Mouse (Mus musculus) midbrain, embryonic 11.5 days (tissue): ENCODE data around the gene Zfp575. TPM values are rescaled to one million over a fixed set of nuclear protein-coding genes. Genes with fewer than 3 reads are reported as not detected.
A peak's percentile ranks its signal among the peaks of the same experiment; 100 is the strongest.

Source experiments
- ATAC-seq: fragments of 200-750 bp; cut with Nextera tagmentation; 2 replicates; pipeline ENCODE4 v1.8.0; 2017; ENCODE audit warnings: moderate TSS enrichment, moderate library complexity; ENCODE audit not compliant: low FRiP score
- DNase-seq: peaks from one replicate; pipeline ENCODE4 v3.0.0; 2015; ENCODE audit warnings: low spot score; ENCODE audit errors: missing footprints
- H3K27ac ChIP-seq: fragments of 300-500 bp; sonication (generic); 2 replicates; pipeline ENCODE4 v1.5.1; 2014; ENCODE audit warnings: low read depth, low read length
- H3K27me3 ChIP-seq: fragments of 300-500 bp; sonication (generic); 2 replicates; pipeline ENCODE4 v1.6.1; 2014; ENCODE audit warnings: mild to moderate bottlenecking, low read length, moderate library complexity, mixed read lengths; ENCODE audit not compliant: control insufficient read depth, insufficient read depth
- H3K36me3 ChIP-seq: fragments of 300-500 bp; sonication (generic); 2 replicates; pipeline ENCODE4 v1.6.1; 2014; ENCODE audit warnings: mild to moderate bottlenecking, low read length, moderate library complexity, mixed read lengths; ENCODE audit not compliant: control insufficient read depth, insufficient read depth
- H3K4me1 ChIP-seq: fragments of 300-500 bp; sonication (generic); 2 replicates; pipeline ENCODE4 v1.6.1; 2014; ENCODE audit warnings: low read length; ENCODE audit not compliant: control insufficient read depth, insufficient read depth
- H3K4me2 ChIP-seq: fragments of 300-500 bp; sonication (generic); 2 replicates; pipeline ENCODE4 v1.6.1; 2014; ENCODE audit warnings: mild to moderate bottlenecking, moderate library complexity
- H3K4me3 ChIP-seq: fragments of 300-500 bp; sonication (generic); 2 replicates; pipeline ENCODE4 v1.5.1; 2014; ENCODE audit warnings: low read depth, low read length
- H3K9ac ChIP-seq: fragments of 300-500 bp; sonication (generic); 2 replicates; pipeline ENCODE4 v1.6.1; 2014; ENCODE audit warnings: low read length
- H3K9me3 ChIP-seq: fragments of 300-500 bp; sonication (generic); 2 replicates; pipeline ENCODE4 v1.6.1; 2016; ENCODE audit warnings: low read length; ENCODE audit not compliant: control insufficient read depth
- WGBS: fragments of 180-500 bp; shearing (Covaris S2); extraction: QIAGEN DNeasy Blood & Tissue Kit; methylation state at CpG from one replicate; pipeline ENCODE4 v1.1.7; 2014; 5-methylcytosine and 5-hydroxymethylcytosine counted together
- polyA plus RNA-seq: library from polyadenylated mRNA; unstranded; fragments of >200 nt; fragmentation: Nextera tagmentation; extraction: Ambion mirVana; gene quantifications from 2 replicates; pipeline ENCODE4 v1.2.1, GENCODE M21; 2014

Zfp575 gene
- polyA plus RNA-seq, 1 experiment from 2014 or later: 1.4 TPM

- Histone ChIP-seq H3K36me3 (no peaks in the 10 kb centered on the region), H3K27me3 (peaks cover 43% of the 10 kb centered on the region), H3K9me3 (no peaks in the 10 kb centered on the region), H3K4me1 (peaks cover 11% of the 10 kb centered on the region), H3K4me2 (no peak overlapping the region), H3K27ac (no peak overlapping the region), H3K9ac (no peak overlapping the region), H3K4me3 (no peak overlapping the region)
- DNase-seq (no peak), ATAC-seq (no peak)
- 74% methylated on average over 8 of the region's 8 CpGs for WGBS
These were observed 21.1 kb upstream of the Zfp575 start for GRCm38 (mm10) chr7:24608561-24608960.

GRCm38 (mm10) chr7:24608017-24608416, 20.6 kb upstream of the Zfp575 start:
- DNase-seq: no peak
- Histone ChIP-seq H3K9ac (no peak overlapping the region), H3K36me3 (no peaks in the 10 kb centered on the region), H3K27me3 (peaks cover 38% of the 10 kb centered on the region), H3K9me3 (no peaks in the 10 kb centered on the region), H3K4me3 (no peak overlapping the region), H3K27ac (no peak overlapping the region), H3K4me1 (peaks cover 11% of the 10 kb centered on the region), H3K4me2 (no peak overlapping the region)
- peak; percentile 63; the same call in 1 of the 2 replicates for ATAC-seq
- 45% methylated on average over 6 of the region's 6 CpGs for WGBS

DNA sequence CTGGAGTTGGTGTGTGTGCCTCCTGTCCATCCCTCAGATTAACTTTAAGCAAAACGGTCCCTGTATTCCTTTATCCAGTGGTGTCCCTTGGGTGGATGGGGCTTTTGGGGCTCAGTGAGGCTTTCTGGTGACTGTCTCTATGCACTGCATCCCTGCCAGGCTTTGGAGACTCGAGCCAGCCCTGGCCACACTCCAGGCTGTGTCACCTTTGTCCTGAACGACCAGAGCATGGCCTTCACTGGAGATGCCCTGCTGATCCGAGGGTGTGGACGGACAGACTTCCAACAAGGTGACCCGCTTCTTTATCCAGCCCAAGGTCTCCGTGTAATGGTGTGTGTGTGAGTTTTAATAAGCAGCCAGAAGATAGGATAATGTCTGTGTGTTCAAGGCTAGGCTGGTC, 18.6 kb upstream of the Zfp575 start:
- H3K4me1 ChIP-seq: peaks cover 9% of the 10 kb centered on the region
- no peak overlapping the region for H3K27ac ChIP-seq
- DNase-seq (no peak), ATAC-seq (no peak)
- no peak overlapping the region for H3K4me3 ChIP-seq
- H3K27me3 ChIP-seq: peaks cover 19% of the 10 kb centered on the region
- no peak overlapping the region for H3K9ac ChIP-seq
- no peaks in the 10 kb centered on the region for H3K36me3 ChIP-seq
- H3K4me2 ChIP-seq: no peak overlapping the region
- no peaks in the 10 kb centered on the region for H3K9me3 ChIP-seq
- WGBS: 74% methylated on average over 7 of the region's 7 CpGs

DNA sequence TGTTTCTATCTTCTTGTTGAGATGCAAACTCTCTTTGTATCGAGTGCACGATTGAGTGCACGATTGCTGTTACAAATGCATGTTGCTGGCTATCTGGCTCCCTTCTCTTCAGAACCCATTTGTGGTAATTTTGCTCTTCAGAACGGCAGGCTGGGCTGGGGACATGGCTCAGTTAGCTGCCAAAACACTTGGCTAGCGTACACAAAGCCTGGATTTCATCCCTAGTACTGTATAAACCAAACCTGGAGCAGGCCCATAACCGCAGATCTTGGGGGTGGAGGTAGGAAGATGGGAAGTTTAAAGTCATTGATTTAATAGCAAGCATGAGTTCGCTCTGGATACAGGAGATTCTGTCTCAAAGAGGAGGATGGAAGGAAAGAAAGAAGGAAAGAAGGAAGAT, 18.1 kb upstream of the Zfp575 start:
- no peaks in the 10 kb centered on the region for H3K36me3 ChIP-seq
- ATAC-seq: no peak
- peaks cover 6% of the 10 kb centered on the region for H3K4me1 ChIP-seq
- no peak overlapping the region for H3K4me3 ChIP-seq
- H3K27ac ChIP-seq: no peak overlapping the region
- no peak for DNase-seq
- H3K9me3 ChIP-seq: no peaks in the 10 kb centered on the region
- H3K9ac ChIP-seq: no peak overlapping the region
- H3K4me2 ChIP-seq: no peak overlapping the region
- WGBS: 88% methylated on average over 7 of the region's 7 CpGs
- peaks cover 14% of the 10 kb centered on the region for H3K27me3 ChIP-seq

- Histone ChIP-seq H3K27ac (no peak overlapping the region), H3K9me3 (no peaks in the 10 kb centered on the region), H3K4me2 (peak overlapping the region; percentile 30), H3K36me3 (no peaks in the 10 kb centered on the region), H3K9ac (peak overlapping the region; percentile 39; the same call in 1 of the 2 replicates), H3K4me1 (0 out of 2 replicates have a peak, but pooled peaks cover 2% of the 10 kb centered on the region), H3K27me3 (no peaks in the 10 kb centered on the region), H3K4me3 (no peak overlapping the region)
- DNase-seq: peak; percentile 100
- WGBS: 8% methylated on average over 13 of the region's 13 CpGs
- peak; percentile 92 for ATAC-seq
These were observed 13.6 kb upstream of the Zfp575 start for GRCm38 (mm10) chr7:24600941-24601597.

DNA sequence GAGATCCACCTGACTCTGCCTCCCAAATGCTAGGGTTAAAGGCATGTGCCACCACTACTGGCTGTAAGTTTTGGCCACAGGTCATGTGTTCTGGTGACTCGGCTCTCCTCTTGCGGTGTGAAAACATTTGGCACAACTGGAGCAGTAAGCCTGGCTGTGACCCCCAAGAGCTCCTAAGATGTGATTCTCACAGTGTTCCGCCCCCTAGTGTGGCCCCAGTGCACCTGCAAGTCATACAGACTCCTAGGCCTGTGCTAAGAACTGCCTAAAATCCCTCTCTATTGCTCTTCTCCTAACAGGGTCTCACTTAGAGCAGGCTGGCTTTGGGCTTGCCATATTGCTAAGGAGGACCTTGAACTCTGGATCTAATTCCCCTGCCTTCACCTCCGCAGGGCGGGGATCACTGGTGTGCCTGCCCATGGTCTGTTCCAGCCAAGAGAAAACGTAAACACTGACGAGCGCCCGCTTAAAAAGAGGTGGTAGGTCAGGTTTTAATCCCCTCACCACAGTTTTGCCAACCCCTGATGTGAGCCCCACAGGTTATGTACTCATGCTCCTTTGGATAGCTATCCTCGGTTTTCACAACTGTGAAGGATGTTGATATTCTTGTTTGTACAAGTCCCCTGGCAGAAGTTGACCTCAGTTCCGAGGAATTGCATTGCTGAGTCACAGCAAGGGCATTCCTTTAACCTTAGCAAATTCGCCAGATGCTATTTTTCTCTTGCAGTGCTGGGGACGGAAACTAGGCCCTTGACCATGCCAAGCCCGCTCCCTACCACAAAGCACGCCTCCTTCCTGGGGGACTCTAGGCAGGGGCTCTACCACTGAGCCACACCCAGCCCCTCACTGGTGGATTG, 12.0 kb upstream of the Zfp575 start:
- no peak overlapping the region for H3K4me2 ChIP-seq
- no peak overlapping the region for H3K4me3 ChIP-seq
- 75% methylated on average over 15 of the region's 15 CpGs for WGBS
- no peak for ATAC-seq
- H3K9me3 ChIP-seq: no peaks in the 10 kb centered on the region
- H3K9ac ChIP-seq: no peak overlapping the region
- H3K4me1 ChIP-seq: peaks cover 5% of the 10 kb centered on the region
- H3K27ac ChIP-seq: no peak overlapping the region
- peaks cover 8% of the 10 kb centered on the region; the same call in 1 of the 2 replicates for H3K27me3 ChIP-seq
- H3K36me3 ChIP-seq: no peaks in the 10 kb centered on the region
- no peak for DNase-seq

DNA sequence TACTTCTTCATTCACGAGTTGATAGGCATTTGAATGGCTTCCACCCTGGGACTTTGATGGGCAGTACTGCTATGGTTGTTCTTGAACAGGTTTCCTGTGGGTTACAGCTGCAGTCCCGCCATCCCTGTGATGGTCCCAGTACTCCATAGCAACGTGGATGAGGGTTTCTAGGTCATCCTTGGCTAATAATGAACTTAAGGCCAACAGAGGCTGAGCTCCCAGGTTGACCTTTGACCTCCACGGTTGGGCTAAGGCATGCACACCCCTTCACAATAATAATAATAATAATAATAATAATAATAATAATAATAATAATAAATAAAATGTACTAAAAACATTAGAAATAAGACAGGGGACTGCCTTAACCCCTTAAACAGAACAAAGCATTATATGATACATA, 10.7 kb upstream of the Zfp575 start:
- no peak for ATAC-seq
- WGBS: 74% methylated on average over 4 of the region's 4 CpGs
- no peak overlapping the region for H3K27ac ChIP-seq
- no peaks in the 10 kb centered on the region for H3K36me3 ChIP-seq
- H3K4me2 ChIP-seq: no peak overlapping the region
- H3K27me3 ChIP-seq: peaks cover 9% of the 10 kb centered on the region; the same call in 1 of the 2 replicates
- H3K4me1 ChIP-seq: peaks cover 14% of the 10 kb centered on the region
- no peak overlapping the region for H3K4me3 ChIP-seq
- no peak for DNase-seq
- no peak overlapping the region for H3K9ac ChIP-seq
- no peaks in the 10 kb centered on the region for H3K9me3 ChIP-seq

DNA sequence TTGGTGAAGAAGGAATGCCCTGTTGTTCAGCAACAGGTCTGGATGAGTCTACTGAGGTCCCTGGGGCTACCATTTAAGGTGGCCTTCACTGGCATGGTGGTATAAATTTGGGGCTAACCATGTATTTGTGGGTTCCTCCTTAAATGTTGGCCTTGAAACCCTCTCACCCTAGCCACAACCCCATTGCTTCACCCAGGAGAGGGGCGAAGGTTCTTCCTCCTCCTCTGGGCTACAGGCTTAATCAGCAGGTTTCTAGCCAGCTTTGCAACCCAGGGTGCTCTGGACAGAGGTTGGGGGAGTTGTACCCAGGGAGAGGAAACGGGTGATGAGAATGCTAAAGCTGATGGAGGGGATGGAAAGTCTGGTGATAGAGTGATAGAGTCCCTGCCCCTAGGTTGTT, 8.0 kb upstream of the Zfp575 start:
- no peaks in the 10 kb centered on the region for H3K36me3 ChIP-seq
- no peak for ATAC-seq

GRCm38 (mm10) chr7:24594309-24594803, 6.9 kb upstream of the Zfp575 start:
- Histone ChIP-seq H3K27me3 (peaks cover 9% of the 10 kb centered on the region; the same call in 1 of the 2 replicates), H3K27ac (no peak overlapping the region), H3K9me3 (no peaks in the 10 kb centered on the region), H3K36me3 (no peaks in the 10 kb centered on the region), H3K9ac (peak overlapping the region; percentile 78), H3K4me1 (peaks cover 12% of the 10 kb centered on the region), H3K4me2 (peak overlapping the region; percentile 49), H3K4me3 (peak overlapping the region; percentile 54)
- WGBS: 2% methylated on average over 13 of the region's 13 CpGs
- ATAC-seq (peak; percentile 38), DNase-seq (no peak)

More for the DNA sequence above, 8.0 kb upstream of the Zfp575 start:
- no peak overlapping the region for H3K9ac ChIP-seq
- H3K4me3 ChIP-seq: no peak overlapping the region
- H3K4me2 ChIP-seq: no peak overlapping the region
- no peaks in the 10 kb centered on the region for H3K9me3 ChIP-seq
- peaks cover 12% of the 10 kb centered on the region for H3K4me1 ChIP-seq
- H3K27me3 ChIP-seq: peaks cover 9% of the 10 kb centered on the region; the same call in 1 of the 2 replicates
- DNase-seq: no peak
- H3K27ac ChIP-seq: no peak overlapping the region
- 74% methylated on average over 2 of the region's 2 CpGs for WGBS
